Mouse (Mus musculus) embryonic fibroblast, embryonic 13.5 days (primary cell): Measurements from ENCODE around the gene Cpm. TPM values are rescaled to one million over a fixed set of nuclear protein-coding genes. Genes with fewer than 3 reads are reported as not detected.
"Not testable (repeated sequence)": the region's sequence is repeated elsewhere in the genome, so short reads cannot be mapped to it uniquely, and the experiment has no call there.

Source experiments
- H3K27ac ChIP-seq: 2 replicates; pipeline ENCODE4 v1.5.1; 2012; ENCODE audit warnings: low read length, control low read depth, inconsistent platforms; ENCODE audit not compliant: insufficient read depth
- H3K4me1 ChIP-seq: 2 replicates; pipeline ENCODE4 v1.6.1; 2011; ENCODE audit warnings: low read length; ENCODE audit not compliant: control insufficient read depth, insufficient read depth
- H3K4me3 ChIP-seq: 2 replicates; pipeline ENCODE4 v1.5.1; 2011; ENCODE audit warnings: mild to moderate bottlenecking, control low read depth, low read length; ENCODE audit not compliant: insufficient read depth
- CTCF ChIP-seq: IDR thresholded peaks from 2 replicates; pipeline ENCODE4 v1.5.1; 2011; ENCODE audit warnings: mild to moderate bottlenecking, control low read depth, low read length, moderate library complexity, borderline replicate concordance; ENCODE audit not compliant: insufficient read depth
- POLR2A ChIP-seq: IDR thresholded peaks from 2 replicates; pipeline ENCODE4 v1.6.1; 2011; ENCODE audit warnings: low read depth, mild to moderate bottlenecking, control low read depth, low read length, moderate library complexity
- polyA plus RNA-seq: library from polyadenylated mRNA; stranded (reverse); fragments of >200 nt; gene quantifications from 2 replicates; pipeline ENCODE4 v1.2.4, GENCODE M21; 2011; ENCODE audit warnings: low read depth; ENCODE audit not compliant: missing spikeins, insufficient read length

Gene Cpm
- polyA plus RNA-seq, 1 experiment = 1.4 TPM

DNA sequence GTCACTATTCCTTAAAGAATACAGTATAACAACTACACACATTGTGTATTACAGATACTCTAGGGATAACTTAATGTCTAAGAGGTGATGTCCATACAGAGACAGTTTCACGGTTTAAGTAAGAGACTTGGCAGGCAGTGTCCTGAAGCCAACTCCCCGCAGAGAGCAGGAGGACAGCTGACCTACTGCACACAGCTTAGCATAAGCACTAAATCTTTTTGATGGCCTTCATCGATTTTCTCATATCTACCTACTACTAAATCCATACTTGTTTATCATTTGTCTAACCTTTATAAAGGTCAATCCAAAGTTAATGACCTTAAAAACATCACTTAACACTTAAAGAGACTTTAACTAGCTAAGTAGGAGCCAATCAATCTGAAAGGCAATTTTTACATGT, 74.2 kb downstream of the Cpm start:
- no peak for TF ChIP-seq POLR2A
- no peak for TF ChIP-seq CTCF
- peaks cover 5% of the 10 kb centered on the region for H3K4me1 ChIP-seq
- H3K4me3 ChIP-seq = no peak overlapping the region
- H3K27ac ChIP-seq = no peak overlapping the region

DNA sequence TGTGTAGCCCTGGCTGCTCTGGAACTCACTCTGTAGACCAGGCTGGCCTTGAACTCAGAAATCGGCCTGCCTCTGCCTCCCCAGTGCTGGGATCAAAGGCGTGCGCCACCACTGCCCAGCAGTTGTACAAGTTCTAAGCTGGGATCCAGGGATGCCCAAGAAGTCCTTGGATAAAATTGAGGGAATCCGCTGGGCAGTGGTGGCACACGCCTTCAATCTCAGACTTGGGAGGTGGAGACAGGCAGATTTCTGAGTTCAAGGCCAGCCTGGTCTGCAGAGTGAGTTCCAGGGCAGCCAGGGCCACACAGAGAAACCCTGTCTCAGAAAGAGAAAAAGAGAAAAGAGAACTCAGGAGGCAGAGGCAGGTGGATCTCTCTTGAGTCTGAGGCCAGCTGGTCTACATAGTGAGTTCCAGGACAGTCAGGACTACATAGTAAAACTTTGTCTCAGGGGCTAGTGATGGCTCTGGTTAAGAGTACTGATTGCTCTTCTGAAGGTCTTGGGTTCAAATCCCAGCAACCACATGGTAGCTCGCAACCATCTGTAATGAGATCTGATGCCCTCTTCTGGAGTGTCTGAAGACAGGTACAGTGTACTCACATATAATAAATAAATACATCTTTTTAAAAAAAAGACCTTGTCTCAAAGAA, 75.1 kb downstream of the Cpm start:
- H3K4me1 ChIP-seq, H3K4me3 ChIP-seq: not testable (repeated sequence)

DNA sequence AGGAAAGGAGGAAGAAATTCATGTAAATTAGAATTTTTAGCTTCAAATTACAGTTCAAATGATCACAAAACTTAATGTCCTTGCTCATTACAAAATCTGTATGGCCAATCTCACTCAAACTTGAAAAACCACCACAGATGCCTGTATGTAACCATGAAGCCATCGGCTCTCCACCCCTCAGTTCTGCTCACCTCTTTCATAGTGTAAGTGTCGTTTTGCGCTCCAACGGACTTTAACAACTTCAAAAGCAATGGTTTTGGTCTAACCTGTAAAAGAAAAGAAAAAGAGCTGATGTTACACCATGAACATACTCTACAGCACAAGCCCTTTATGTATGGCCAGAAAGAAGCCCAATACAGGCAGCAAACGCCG, 75.7 kb downstream of the Cpm start:
- no peak for TF ChIP-seq POLR2A
- TF ChIP-seq CTCF = no peak
- Histone ChIP-seq H3K27ac (no peak overlapping the region), H3K4me1 (peaks cover 5% of the 10 kb centered on the region), H3K4me3 (peak overlapping the region; percentile 2)

More for the DNA sequence above, 75.1 kb downstream of the Cpm start:
- H3K27ac ChIP-seq = not testable (repeated sequence)

DNA sequence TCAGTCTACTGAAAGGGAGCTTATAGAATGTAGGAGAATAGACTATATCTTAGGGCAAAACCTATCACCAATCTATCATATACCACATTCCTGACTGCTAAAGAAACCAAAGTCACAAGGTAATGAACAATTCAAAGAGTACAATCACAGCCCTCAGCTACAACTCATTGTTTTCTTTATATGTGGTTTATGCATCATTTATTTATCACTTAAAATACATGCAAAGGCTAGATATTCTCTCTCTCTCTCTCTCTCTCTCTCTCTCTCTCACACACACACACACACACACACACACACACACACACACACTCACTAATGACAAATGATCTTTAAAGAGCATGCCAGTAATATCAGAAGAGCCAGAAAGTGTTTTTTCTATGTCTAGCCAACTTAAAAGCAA, 76.5 kb downstream of the Cpm start:
- TF ChIP-seq CTCF (no peak), POLR2A (no peak)
- no peak overlapping the region for H3K4me3 ChIP-seq

DNA sequence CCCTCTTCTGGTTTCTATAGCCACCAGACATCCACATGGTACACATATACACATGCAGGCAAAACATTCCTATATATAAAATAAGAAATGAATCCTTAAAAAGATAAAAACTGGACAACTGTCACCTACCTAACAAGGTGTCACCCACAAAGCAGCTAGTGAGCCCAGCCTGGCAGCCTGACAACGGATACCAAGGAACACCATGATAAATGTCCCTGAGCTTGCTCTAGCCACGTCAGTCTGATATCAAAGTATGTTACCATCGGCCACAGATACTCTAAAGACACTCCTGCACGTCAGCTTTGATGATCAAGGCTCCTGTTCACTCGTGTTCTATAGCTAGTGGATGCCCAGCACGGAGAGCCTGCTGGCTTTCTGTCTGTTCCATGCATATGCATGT, 77.1 kb downstream of the Cpm start:
- Histone ChIP-seq H3K4me1 (peaks cover 5% of the 10 kb centered on the region), H3K4me3 (peak overlapping the region; percentile 32), H3K27ac (no peak overlapping the region; the same call in 1 of the 2 replicates)
- no peak for TF ChIP-seq CTCF
- no peak for TF ChIP-seq POLR2A

More for the DNA sequence above, 76.5 kb downstream of the Cpm start:
- H3K4me1 ChIP-seq = peaks cover 5% of the 10 kb centered on the region
- H3K27ac ChIP-seq = no peak overlapping the region

DNA sequence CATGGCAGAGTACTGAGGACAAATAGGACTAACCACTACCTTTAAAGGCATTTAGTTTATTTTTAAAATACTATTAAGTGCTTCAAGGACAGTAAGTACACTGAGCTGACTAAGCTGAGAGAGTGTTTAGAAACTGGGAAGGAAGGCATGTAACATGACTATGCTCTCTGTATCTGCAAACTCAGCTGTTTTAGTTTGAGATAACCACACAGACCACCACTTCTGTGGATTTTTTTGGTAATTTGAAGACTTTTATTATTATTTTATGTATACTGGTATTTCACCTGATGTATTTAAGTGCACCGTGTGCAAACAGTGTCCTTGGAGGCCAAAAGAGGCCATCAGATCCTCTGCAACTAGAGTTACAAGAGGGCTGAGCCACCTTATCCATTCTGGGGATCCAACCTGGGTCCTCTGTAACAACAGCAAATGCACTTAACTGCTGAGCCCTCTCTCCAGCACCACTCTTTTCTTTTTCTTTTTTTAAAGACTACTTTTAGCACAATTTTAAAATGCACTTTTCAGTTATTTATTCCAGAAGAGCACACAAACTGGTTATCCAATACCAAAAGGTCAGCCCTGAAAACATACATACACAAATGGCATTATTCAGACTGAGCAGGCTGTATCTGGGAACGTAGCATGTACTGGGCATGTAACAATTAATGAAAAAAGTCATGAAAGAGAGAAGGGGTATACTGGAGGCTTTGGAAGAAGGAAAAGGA, 78.0 kb downstream of the Cpm start:
- peak overlapping the region; percentile 60 for H3K4me3 ChIP-seq
- H3K27ac ChIP-seq = no peak overlapping the region
- H3K4me1 ChIP-seq = peaks cover 5% of the 10 kb centered on the region
- no peak for TF ChIP-seq POLR2A
- TF ChIP-seq CTCF = no peak

DNA sequence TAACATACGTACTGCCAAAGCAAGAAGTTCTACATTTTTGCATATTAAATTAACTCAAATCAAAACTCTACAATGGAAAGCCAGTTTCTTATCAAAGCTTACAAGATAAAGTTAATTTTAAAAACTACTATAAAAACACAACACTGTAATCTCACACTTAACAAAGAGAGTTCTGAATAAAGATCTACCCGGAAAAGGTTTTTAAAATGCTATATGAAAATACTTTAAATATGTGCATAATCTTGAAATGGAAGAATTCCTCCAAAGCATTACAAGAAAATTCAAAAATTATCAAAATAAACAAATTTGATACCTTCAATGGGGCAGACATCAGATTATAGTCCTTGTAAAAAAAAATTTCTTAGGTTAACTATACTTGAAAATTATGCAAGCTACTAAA, 79.1 kb downstream of the Cpm start:
- peaks cover 5% of the 10 kb centered on the region for H3K4me1 ChIP-seq
- TF ChIP-seq CTCF (no peak), POLR2A (no peak)
- peak overlapping the region; percentile 97 for H3K4me3 ChIP-seq
- H3K27ac ChIP-seq = no peak overlapping the region

DNA sequence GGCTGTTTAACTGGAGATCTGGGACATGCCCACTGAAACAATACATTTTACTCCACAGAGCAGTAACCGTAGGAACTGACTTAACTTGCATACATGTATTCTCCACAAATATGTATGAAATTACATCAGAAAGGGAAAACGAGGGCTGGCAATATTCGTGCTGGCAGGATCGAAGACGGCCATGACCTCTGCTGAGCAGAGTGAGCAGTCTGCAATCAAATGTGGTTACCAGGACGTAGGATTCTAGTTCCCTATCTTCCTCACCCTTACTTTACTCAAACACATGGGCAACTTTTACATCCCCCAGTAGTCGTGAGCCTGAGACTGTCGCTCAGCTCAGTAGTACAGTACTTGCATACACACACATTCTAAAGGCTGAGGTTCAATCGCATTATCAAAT, 79.6 kb downstream of the Cpm start:
- Histone ChIP-seq H3K4me3 (peak overlapping the region; percentile 97), H3K27ac (peak overlapping the region; percentile 99), H3K4me1 (peaks cover 5% of the 10 kb centered on the region)
- TF ChIP-seq CTCF = no peak
- peak; percentile 48 for TF ChIP-seq POLR2A

DNA sequence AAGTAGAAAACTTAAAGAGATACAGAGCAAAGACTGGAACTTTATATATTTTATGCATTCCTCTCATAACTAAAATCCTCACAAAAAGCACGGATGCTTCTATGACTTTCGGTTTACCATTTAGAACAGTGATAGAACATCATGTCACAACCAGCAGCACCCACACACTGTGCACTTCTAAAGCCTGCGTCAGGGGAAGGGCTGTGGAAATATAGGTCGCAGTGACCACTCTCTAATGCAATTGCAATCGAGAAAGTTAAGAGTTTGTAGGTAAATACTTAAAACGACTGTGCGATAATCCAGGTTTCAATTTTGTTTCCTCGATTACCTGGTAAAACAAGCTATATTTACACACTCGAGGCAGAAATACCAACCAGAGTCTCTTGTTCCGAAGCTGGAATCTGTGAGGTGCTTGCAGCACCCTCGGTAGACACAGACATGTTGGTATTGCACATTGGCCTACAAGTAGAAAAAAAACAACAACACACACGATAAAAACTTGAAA, 80.1 kb downstream of the Cpm start:
- Histone ChIP-seq H3K4me1 (peaks cover 5% of the 10 kb centered on the region), H3K4me3 (peak overlapping the region; percentile 97), H3K27ac (peak overlapping the region; percentile 99)
- TF ChIP-seq POLR2A (peak; percentile 40; the same call in 1 of the 2 replicates), CTCF (no peak)

DNA sequence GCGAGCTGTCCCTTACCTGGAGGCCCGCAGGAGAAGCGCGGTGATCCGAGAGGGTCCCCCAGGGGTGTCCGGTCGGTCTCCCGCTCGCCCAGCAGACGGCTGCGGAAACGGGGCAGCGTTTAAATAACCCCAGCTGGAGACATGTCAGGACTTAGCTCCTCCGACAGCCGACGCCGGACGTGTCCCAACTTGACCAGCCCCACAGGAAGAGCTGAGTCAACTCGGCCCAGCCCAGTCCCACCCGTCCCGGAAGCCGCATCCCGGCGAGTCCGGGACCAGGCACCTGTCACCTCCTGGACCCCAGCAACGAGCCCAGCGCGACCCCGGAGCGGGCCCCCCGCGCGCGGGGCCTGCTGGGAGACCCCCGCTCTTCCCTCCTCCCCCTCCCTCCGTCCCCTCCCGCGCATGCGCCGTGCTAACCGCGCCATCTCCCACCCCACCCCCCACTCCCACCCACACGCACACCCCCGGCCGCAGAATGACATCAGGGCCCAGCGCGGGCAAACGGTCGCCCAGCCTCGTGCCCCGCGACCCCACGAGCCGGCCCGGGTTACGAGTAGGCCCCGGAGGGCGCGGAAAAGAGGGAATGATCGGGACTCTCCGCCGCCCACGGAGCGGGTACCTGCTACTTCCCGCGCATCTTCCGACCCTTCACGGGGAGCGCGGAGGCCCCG, 80.8 kb downstream of the Cpm start:
- Histone ChIP-seq H3K4me3 (peak overlapping the region; percentile 97), H3K4me1 (peaks cover 5% of the 10 kb centered on the region), H3K27ac (peak overlapping the region; percentile 99)
- TF ChIP-seq POLR2A (peak; percentile 76), CTCF (no peak)
